Mouse (Mus musculus): Measurements from ENCODE around the gene Trappc12.

DNA sequence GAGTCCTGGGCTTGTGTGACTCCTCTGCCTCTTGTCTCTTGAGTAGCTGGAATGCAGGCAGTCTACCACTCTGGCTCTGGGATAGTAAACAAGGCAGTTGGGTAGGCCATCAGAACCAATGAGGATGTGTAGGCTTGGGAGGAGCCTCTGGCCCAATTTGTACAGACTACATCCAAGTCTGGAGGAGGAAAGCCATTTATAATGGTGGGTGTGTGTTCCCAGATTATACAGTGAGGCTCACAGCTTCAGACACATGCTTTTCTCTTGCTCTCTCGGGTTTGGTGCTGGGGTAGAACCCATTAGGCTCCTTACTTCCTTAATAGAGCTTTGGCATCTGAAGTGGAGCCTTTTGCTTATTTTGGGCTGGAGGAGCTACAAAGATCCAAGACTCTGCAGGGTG, 65.6 kb downstream of the Trappc12 start:
- TF ChIP-seq GATA2 (IDR thresholded peaks at IDR 0.05; ENCODE audit: borderline replicate concordance, low read depth, low read length), result no peak
- TF ChIP-seq CTCF (IDR thresholded peaks at IDR 0.05; ENCODE audit: low read depth, low read length), result no peak
- TF ChIP-seq POLR2AphosphoS5 (IDR thresholded peaks at IDR 0.05; ENCODE audit: insufficient replicate concordance, low read depth, low read length), result no peak
- TF ChIP-seq GATA1 (IDR thresholded peaks at IDR 0.05; ENCODE audit: borderline replicate concordance, low read length), result no peak
